Mouse (Mus musculus) lung, adult 2 months (tissue): ENCODE measurements around the gene Cyp2c38. TPM values are rescaled to one million over a fixed set of nuclear protein-coding genes. Genes with fewer than 3 reads are reported as not detected.
"Not testable (repeated sequence)": the region's sequence is repeated elsewhere in the genome, so short reads cannot be mapped to it uniquely, and the experiment has no call there.

Experiments used
- DNase-seq: peaks from one replicate; pipeline ENCODE4 v3.0.0; 2022
- H3K4me1 ChIP-seq: fragments of 200-500 bp; 2 replicates; pipeline ENCODE4 v1.6.1; 2011; ENCODE audit warnings: low read length; ENCODE audit not compliant: control insufficient read depth, insufficient read depth
- H3K4me3 ChIP-seq: fragments of 200-500 bp; replicated peaks from 2 replicates; pipeline ENCODE3; 2011; ENCODE audit warnings: low read depth, mild to moderate bottlenecking, control low read depth, low read length; ENCODE audit errors: extremely low read depth
- CTCF ChIP-seq: fragments of 200-500 bp; IDR thresholded peaks from 2 replicates; pipeline ENCODE4 v1.5.1; 2011; ENCODE audit warnings: mild to moderate bottlenecking, low read length, control low read depth; ENCODE audit not compliant: insufficient read depth
- POLR2A ChIP-seq: fragments of 200-500 bp; IDR thresholded peaks from 2 replicates; pipeline ENCODE4 v1.6.1; 2011; ENCODE audit warnings: low read depth, mild to moderate bottlenecking, control low read depth, low read length, borderline replicate concordance; ENCODE audit errors: extremely low read depth
- WGBS: fragments of 180-500 bp; shearing (Covaris S2); methylation state at CpG from one replicate; pipeline ENCODE4 v1.1.7; 2018; 5-methylcytosine and 5-hydroxymethylcytosine counted together
- polyA plus RNA-seq: library from polyadenylated mRNA; depleted of rRNA; stranded (reverse); fragments of >200 nt; gene quantifications from 2 replicates; pipeline ENCODE4 v1.2.3, GENCODE M21; 2012; rRNA removed

Gene Cyp2c38
- polyA plus RNA-seq = 0.05 TPM in 1 of 2 replicates, not detected in the other

DNA sequence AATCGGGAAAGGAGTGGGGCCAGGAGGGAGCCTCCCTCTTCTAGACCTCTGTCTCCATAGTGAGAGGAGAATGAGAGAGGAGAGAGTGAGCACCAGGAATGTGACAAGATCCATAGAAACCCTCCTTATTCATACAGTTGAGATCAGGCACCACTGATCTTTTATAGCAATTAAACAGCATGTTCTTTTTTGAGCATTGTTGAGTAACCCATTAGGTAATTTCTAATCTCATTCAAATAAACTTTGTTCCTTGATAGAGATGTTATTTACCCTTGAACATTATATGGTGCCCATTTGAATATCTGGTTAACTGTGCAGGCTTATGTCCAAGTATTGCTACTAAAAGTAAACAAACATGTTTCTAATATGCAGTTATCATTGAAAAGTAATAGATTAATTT is at the start of gene Cyp2c38:
Cyp2c38 (minus strand) TSS at position 135 of the 400 bp plus-strand sequence.
- TF ChIP-seq POLR2A (no peak), CTCF (no peak)
- Histone ChIP-seq H3K4me3 (no peak within 1 kb of the TSS), H3K4me1 (no peaks in the 10 kb centered on the region)
- WGBS = 72% methylated on average over 1 of the region's 1 CpGs
- no peak for DNase-seq

DNA sequence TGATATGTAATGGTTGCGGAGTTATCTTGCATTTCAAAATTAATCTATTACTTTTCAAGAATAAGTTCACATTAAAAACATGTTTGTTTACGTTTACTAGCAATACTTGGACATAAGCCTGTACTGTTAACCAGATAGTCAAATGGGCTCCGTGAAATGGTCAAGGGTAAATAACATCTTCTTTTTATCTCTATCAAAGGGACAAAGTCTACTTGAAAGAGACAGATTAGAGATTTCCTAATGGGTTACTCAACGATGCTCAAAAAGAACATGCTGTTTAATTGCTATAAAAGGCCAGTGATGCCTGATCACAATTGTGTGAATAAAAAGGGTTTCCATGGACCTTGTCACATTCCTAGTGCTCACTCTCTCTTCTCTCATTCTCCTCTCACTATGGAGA is 47.7 kb upstream of the Cyp2c38 start, which contains the start of gene Cyp2c39:
Cyp2c39 (plus strand) TSS at position 329 of the 400 bp plus-strand sequence.
- 69% methylated on average over 4 of the region's 4 CpGs for WGBS
- Histone ChIP-seq H3K4me1 (no peaks in the 10 kb centered on the region), H3K4me3 (no peak within 1 kb of the TSS)
- TF ChIP-seq CTCF (no peak), POLR2A (no peak)
- no peak for DNase-seq

DNA sequence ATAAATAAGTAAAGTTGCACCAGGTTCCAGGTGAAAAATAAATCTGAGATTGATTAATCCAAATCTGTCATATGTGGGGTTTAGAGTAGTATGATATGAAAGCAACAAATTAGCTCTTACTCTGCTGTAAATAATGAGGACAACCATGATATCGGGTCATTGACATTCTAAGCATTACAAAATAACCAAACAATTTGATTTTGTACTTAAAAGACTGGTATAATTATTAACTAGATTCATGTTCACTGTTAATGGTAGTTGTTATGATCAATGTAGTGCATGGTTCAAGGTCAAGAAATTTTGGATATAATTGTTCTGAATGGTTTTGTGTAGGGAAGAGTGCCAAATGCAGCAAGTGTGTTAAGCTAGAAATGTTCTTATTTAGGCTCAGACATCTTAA is 46.7 kb upstream of the Cyp2c38 start:
- Histone ChIP-seq H3K4me1 (no peaks in the 10 kb centered on the region), H3K4me3 (no peak overlapping the region)
- TF ChIP-seq POLR2A (no peak), CTCF (no peak)
- no peak for DNase-seq
- WGBS = 51% methylated on average over 1 of the region's 1 CpGs

DNA sequence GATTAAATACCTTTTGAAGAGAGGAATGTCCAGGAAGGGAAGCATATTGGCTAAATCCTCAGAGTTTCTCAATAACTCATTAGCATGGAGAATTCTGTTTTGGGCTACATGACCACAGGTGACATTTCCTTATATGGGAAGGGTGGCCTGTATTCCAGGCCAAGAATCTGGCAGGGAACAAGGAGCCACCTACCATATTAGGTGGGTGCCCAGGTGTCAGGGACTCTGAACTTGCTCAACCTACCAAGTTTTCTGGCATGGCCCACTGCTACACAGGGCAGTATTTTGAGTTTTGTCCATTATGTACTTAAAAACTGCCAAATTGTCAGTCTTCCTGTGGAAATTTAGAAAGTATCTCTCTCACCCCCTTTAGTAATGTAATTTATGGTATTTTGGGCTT is 43.5 kb upstream of the Cyp2c38 start:
- Histone ChIP-seq H3K4me3 (no peak overlapping the region), H3K4me1 (no peaks in the 10 kb centered on the region)
- DNase-seq = no peak
- TF ChIP-seq POLR2A (no peak), CTCF (no peak)

DNA sequence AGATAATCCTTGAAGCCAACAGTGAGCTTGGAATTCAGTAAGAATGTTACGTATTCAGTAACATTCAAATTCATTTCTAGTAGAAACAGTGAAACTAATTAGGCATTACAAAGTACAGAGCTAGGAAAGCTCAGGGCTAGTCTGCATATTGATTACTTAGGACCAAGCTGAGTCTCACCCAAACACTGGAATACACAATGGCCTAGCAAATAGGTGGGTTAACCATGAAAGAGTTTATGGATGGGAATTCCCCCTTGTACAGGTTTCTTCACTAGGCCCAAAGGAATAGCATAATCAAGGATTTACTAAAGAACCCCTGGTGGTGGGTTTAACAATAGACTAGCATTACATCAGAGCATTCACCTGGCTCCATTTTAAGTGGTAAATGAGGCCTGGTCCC is 21.1 kb upstream of the Cyp2c38 start:
- DNase-seq, H3K4me3 ChIP-seq, H3K4me1 ChIP-seq: not testable (repeated sequence)
- WGBS = 96% methylated on average over 1 of the region's 1 CpGs

DNA sequence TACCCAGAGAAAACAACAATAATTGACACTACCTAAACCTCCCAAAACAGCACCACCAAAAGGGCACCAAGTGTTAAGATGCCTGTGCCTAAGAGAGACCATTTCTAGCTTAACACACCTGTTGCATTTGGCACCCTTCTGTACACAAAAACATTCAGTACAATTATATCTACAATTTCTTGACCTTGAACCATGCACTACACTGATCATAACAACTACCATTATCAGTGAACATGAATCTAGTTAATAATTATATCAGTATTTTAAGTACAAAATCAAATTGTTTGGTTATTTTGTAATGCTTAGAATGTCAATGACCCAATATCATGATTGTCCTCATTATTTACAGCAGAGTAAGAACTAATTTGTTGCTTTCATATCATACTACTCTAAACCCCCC is 1.0 kb upstream of the Cyp2c38 start:
- Histone ChIP-seq H3K4me1 (no peaks in the 10 kb centered on the region), H3K4me3 (no peak overlapping the region)
- no peak for TF ChIP-seq POLR2A
- no peak for TF ChIP-seq CTCF
- DNase-seq = no peak

Other genes with a start within 250 kb of the Cyp2c38 start
- gene Cyp2c29, start 193.7 kb downstream of the Cyp2c38 start, polyA plus RNA-seq = 0.14 and 0.41 TPM in 2 replicates
- gene Cyp2c39, start 47.8 kb upstream of the Cyp2c38 start, polyA plus RNA-seq = not detected in 2 replicates
- gene Cyp2c67, start 186.0 kb upstream of the Cyp2c38 start, polyA plus RNA-seq = not detected in 2 replicates